Mouse (Mus musculus): ENCODE results near the gene Acod1. TPM values are rescaled to one million over a fixed set of nuclear protein-coding genes. Genes with fewer than 3 reads are reported as not detected.
A peak's percentile ranks its signal among the peaks of the same experiment; 100 is the strongest.

Gene Acod1
- total RNA-seq, 2 experiments from 2014 or later, result not detected

- DNase-seq (ENCODE audit: low spot score in 2 of 2), result no peak
Measured at GRCm38 (mm10) chr14:103071471-103071870, 24.7 kb downstream of the Acod1 start.

DNA sequence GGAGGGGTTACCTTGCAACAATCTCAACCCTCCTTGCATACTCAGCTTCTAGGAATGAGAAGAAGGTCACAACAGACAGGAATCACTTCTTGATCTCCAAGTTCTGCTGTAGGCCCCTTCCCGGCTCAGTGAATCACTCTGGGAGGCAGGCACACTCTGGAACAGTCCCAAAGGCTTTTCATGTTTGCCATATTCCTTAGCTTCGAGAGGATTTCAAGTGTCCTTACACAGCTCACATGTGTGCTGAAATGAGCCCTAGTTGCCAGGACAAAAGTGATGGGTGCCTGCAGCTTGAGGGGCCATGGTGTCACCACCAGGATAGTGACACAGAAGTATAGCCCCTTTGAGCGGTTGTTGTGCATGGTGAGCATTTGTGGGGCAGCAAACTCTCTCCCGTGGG lies 26.0 kb downstream of the Acod1 start:
- no peak for DNase-seq (ENCODE audit: low spot score in 2 of 2)

- DNase-seq (ENCODE audit: low spot score in 2 of 2), result no peak
Measured at GRCm38 (mm10) chr14:103073825-103074224, 27.0 kb downstream of the Acod1 start.

GRCm38 (mm10) chr14:103075166-103075565 lies 28.4 kb downstream of the Acod1 start:
- no peak for DNase-seq (ENCODE audit: low spot score in 2 of 2)

DNA sequence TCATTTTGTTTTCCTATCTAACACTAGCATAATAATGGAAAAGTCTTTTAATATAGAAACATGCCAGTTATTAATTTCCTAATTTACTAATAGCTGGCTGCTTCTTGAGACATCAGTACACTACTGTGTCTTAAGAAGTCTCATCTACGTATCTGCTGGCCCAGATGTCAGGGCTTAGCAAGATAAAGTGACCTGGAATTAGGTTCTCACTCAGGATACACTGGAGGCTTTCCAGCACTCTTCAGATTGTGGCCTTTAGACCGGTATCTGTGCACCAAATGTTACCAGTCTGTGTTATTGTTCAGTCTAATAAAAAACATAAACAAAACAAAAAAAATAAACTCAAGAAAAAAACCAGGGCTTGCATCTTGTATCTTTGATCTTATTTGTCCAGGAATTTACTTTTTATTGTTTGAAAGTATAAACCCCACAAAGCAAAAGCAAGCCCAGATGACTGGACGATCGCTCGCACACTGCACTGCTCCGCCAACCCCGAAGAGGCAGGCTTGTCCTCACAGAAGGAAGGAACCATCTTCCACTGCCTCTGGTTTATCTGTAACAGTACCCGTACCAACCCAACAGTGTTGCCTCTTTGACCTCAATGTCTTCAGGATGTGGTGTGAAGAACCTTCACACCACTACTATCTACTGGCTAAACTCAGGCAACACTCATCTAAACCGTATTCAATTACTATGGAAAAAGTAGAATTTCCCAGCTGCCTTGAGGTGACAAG lies 30.7 kb downstream of the Acod1 start:
- no peak for DNase-seq (ENCODE audit: low spot score in 2 of 2)

DNA sequence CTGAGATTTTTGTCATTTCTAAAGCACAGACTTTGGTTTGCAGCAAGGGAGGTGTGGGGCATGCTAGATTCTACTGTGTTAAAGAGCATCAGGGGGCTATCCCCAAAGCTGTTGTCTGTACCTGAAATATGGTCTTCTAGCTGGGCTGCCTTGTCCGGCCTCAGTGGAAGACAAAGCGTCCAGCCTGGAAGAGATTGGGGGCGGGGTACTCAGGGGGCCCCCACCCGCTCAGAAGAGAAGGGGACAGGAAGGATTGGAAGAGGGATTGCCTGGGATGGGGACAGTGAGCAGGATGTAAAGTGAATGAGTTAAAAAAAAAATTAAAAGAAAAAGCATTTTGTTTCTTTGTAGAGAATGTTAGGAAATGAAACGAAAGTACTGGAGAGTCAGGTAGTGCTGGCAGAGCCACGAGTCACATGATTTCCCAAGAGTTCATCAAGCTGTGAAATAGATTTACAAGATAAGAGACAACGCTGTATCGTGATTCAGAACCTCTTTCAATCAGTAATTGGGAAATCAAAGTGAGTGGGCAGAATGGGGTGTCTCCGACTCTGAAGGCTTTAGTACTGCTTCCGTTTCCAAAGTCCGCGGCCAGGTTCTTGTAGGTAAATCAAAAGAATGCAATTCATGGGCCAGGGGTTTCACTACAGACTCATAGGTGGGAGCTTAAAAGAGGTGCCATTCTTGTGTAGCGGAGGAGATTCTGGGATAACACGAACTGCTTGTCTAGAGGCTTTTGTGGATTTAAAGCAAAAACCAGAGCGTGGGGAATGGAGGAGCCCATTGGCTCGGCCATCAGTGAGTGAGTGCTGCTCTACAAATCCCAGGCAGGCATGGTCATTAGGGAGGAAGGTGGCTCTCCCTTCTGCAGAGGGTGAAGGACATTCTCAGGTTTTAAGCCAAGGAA lies 31.5 kb downstream of the Acod1 start:
- no peak for DNase-seq (ENCODE audit: low spot score in 2 of 2)

DNA sequence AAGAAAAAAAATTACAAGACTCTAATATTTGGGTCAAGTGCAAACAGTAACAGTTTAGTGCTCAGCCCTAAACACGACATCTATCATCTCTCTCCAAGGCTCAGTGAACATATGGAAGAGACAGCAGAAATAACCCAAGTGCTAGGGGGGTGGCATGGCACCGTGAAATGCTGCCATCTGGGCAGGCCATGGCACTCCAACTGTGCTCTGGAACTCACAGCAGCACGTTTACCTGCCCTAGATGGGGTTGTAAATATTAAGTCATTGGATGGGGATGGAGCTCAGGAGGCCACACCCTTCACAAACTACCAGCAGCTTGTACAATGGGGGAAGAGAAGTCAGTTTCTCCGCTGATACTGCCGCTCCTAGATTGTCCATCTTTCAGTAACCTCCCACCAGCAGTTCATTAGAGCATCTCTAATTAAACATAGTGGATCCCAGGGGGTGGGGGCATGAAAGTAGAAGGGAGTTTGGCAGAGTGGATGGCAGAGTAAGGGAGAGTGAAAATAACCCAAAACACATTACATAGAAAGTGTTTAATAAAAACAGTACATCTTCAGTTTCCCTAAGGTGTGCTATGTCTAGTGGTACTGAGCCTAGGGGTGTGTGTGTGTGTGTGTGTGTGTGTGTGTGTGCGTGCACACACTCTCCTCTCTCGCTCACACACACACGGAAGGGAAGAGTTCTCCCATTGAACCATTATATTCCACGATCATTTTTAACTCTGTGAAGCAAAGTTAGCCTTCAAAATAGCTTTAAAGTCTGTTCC lies 32.6 kb downstream of the Acod1 start:
- DNase-seq (ENCODE audit: low spot score in 2 of 2), result no peak

- DNase-seq (ENCODE audit: low spot score in 2 of 2), result no peak
Measured at GRCm38 (mm10) chr14:103085840-103086533, 39.2 kb downstream of the Acod1 start.

- DNase-seq (ENCODE audit: low spot score in 2 of 2), result no peak
Measured at GRCm38 (mm10) chr14:103086671-103087324, 40.0 kb downstream of the Acod1 start.

DNA sequence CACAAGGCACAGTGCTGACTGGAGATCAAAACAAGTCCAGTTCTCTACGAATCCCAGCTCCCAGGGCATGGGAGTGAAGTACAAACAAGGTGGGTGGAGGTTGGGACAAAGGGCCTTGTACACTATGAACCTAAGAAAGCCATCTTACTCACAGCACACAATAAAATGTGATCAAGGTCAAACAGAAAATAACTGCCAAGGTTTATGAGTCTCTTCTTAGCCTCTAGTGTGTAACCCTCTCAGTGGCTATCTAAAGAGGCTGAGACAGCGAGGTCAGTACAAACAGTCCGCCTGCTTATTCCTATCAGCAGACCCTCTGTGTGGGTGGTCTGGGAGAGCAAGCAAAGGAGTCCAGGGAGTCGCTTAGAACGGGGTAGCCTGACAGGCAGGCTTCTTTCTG lies 41.1 kb downstream of the Acod1 start:
- DNase-seq (ENCODE audit: low spot score in 2 of 2), result no peak

GRCm38 (mm10) chr14:103088624-103089023 lies 41.8 kb downstream of the Acod1 start:
- no peak for DNase-seq (ENCODE audit: low spot score in 2 of 2)

- DNase-seq (ENCODE audit: low spot score in 2 of 2), result no peak
Measured at GRCm38 (mm10) chr14:103093236-103093635, 46.5 kb downstream of the Acod1 start.

DNA sequence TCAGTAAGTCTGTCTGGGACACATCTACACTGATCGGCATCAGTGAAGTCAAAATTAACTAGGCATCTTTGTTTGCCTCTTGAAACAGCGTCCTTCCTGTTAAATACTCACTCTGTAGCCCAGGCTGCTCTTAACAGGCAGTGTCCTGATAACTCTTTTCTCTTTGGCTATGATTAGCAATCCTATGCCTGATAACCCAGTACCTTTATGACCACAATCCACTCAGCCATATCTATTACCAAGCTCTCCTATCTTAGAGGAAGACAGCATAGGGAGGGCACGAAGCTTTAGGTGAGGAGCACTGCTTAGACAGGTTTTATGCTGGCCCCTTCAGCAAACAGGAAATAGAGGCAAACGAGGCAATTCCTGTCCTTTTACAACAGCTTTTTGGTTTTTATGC lies 46.9 kb downstream of the Acod1 start:
- no peak for DNase-seq (ENCODE audit: low spot score in 2 of 2)

DNA sequence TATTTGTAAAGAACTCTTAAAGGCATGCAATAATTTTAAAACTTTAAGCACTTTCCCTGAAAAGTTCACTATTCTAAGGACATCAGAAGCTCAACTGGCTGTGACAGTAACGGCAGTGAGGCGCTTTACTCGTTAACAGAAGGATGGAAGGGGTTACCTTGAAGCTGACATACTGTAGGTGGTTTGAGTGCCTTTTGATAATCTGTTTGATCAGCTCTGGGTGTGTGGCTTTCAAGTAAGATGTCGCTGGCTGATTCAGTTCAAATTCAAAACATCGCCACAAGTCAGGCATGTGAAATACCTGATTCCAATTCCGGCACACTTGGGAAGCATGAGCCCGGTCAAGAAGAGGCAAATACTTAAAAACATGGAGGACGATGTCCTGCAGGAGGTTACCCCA lies 48.3 kb downstream of the Acod1 start:
- DNase-seq (ENCODE audit: low spot score in 2 of 2), result no peak

DNA sequence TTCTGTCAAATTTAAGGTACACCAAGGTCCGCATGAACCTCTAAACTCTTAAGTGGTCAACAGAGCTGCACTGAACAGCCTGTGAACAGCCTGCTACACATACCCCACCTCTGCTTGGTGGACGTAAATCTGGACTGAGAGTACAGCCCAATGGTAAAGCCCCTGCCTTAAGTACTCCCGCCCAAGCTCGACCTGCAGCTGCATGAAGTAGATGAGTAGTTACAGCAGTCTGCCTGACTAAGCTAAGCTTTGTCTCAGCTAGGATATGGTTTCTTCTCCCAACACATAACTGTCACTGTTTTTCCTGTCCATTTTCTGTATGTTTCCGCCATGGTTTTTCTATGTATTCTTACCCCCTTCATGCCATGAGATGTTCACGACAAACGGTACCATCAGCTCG lies 49.0 kb downstream of the Acod1 start:
- no peak for DNase-seq (ENCODE audit: low spot score in 2 of 2)

DNA sequence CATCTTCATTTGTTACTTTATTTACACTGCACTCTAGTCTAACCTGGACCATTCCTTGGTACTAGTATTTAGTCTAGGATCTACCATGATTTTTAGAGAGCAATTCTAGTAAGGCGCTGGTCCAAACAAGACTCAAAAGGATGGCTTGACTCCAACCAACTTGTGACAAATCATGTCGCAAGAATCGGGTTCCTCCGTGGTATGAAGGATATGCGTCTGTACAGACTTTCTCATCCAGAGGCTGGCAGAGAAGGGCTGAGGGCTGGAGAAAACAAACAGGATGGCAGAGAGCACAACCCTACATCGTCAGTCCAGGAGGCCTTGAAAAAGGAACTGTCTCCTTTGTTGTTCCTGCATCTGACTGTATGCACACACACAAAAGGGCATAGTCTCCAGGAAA lies 49.8 kb downstream of the Acod1 start:
- peak in 1 of 2 experiments; percentile 15 for DNase-seq (ENCODE audit: low spot score in 2 of 2)

GRCm38 (mm10) chr14:103098213-103098586 lies 51.4 kb downstream of the Acod1 start:
- no peak for DNase-seq (ENCODE audit: low spot score in 2 of 2)

- DNase-seq (ENCODE audit: low spot score in 2 of 2), result peak; percentile 68 to 75
Measured at GRCm38 (mm10) chr14:103098587-103099235, 51.9 kb downstream of the Acod1 start.

DNA sequence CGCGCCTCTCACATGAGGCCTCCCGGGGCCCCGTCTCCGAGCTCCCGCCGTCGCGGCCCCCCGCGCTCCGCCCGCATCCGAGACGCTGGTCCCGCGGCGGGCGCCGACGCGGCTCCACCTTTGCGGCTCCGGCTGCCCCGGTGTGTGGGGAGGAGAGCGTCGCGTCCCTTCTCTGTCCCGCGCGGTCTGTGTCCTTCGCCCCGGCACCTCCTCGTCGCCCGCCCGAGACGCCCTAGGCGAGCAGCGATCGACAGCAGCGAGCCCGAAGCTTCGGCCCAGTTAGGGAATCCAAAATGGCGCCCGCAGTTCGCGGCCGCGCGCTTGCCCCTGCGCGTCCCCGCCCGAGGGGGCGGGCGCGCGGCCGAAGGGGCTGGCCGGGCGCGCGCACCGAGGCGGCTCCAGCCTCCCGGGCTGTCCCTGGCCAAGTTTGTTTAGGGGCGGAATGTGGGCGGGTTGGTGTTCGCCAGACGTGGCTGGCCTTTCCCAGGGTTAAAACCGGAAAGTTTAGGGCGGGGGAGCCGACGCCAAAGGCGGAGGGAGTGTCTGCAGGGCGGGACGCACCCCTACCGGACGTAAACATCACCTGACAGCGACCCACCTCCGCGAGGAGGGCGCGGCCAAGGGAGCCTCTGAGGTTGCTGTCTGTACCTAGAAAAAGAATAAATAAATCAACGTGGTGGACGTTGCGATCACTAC lies 52.6 kb downstream of the Acod1 start, which contains the start of gene Fbxl3:
Fbxl3 (minus strand) TSS at position 329 of the 696 bp plus-strand sequence.
- DNase-seq (ENCODE audit: low spot score in 2 of 2), result peak; percentile 77 to 85

Data from adrenal gland, postnatal 4 days (tissue).